Mouse (Mus musculus) testis, postnatal 10 days (tissue): Measurements from ENCODE around the gene Nid1.

Source experiments
- DNase-seq: peaks from one replicate; pipeline ENCODE4 v3.0.0; 2021; ENCODE audit warnings: low spot score

Gene Nid1

GRCm38 (mm10) chr13:13546792-13547191, 109.4 kb downstream of the Nid1 start:
- no peak for DNase-seq

- DNase-seq: no peak
Observed at GRCm38 (mm10) chr13:13547889-13548288, 110.5 kb downstream of the Nid1 start.

- no peak for DNase-seq
Observed at GRCm38 (mm10) chr13:13548431-13549190, 111.3 kb downstream of the Nid1 start.

GRCm38 (mm10) chr13:13549687-13550660, 112.6 kb downstream of the Nid1 start:
- no peak for DNase-seq

DNA sequence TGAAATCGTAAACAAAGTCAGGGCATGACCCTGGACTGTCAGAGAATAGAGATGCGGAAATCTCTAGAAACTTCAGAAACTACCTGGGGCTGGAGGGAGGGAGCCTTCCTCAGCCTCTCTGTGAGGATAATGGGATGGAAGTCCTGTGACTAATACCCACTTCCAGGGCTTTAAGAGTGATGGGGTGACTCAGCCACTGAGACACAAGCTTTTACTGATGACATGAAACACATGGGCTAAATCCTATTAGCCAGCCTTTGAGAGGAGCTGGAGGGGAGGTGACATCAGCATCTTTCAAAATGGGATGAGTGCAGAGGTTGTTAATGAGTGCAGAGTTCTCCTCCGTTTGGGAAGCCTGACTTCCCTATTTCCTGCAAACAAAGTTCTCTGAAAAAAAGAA, 114.7 kb downstream of the Nid1 start:
- no peak for DNase-seq

GRCm38 (mm10) chr13:13553660-13554059, 116.3 kb downstream of the Nid1 start:
- DNase-seq: no peak

DNA sequence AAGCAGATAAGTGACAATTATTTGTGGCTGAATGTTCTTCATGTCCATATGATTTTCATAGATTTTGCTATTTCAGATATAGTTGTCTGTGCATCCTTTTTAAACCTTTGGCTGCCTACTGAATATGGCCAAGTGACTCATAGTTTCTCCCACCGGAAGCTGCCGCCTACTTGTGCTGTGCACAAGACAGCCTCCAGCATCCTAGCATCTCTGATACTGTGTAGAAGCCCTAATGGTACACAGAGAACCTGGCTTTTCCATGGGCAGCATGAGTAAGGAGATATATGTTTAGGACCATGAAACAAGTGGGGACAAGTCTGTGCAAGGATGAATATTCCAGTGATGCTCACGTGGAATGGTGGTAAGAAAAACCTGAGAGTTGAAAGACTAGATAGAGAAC, 117.8 kb downstream of the Nid1 start:
- no peak for DNase-seq

- DNase-seq: no peak
Observed at GRCm38 (mm10) chr13:13557001-13557743, 119.8 kb downstream of the Nid1 start.

- no peak for DNase-seq
Observed at GRCm38 (mm10) chr13:13558251-13558650, 120.9 kb downstream of the Nid1 start.

DNA sequence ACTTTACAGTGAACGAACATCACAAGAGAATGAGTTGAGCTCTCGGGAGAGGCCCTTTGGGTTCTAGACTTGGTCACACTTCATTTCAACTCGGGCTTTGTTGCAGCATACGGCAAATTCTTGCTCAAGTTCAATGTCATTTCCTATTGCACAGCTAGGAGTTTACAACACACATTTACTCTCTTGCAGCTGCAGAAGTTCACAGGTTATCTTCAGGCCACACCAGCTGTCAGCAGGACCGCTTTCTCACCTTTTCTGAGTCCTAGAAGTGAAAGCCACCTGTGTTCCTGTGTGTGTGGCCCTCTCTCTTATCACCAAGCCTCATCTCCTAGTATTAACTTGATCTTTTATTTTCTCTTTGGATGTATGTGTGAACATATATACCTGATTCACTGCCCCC, 121.5 kb downstream of the Nid1 start:
- no peak for DNase-seq
